Mouse (Mus musculus) intestine, embryonic 14.5 days (tissue): ENCODE measurements around the gene Phactr3. TPM values are rescaled to one million over a fixed set of nuclear protein-coding genes. Genes with fewer than 3 reads are reported as not detected.
A peak's percentile ranks its signal among the peaks of the same experiment; 100 is the strongest.

Source experiments
- ATAC-seq: fragments of 200-750 bp; cut with Nextera tagmentation; replicated peaks from 2 replicates; pipeline ENCODE4 v1.8.0; 2017; ENCODE audit warnings: low read depth, moderate number of reproducible peaks, moderate TSS enrichment, moderate library complexity; ENCODE audit not compliant: low FRiP score, low TSS enrichment
- DNase-seq: peaks from one replicate; pipeline ENCODE4 v3.0.0-alpha.2; 2018; ENCODE audit warnings: low spot score
- H3K27ac ChIP-seq: fragments of 300-500 bp; sonication (generic); 2 replicates; pipeline ENCODE4 v1.5.1; 2014; ENCODE audit warnings: low read depth, mild to moderate bottlenecking, control low read depth
- H3K27me3 ChIP-seq: fragments of 300-500 bp; sonication (generic); replicated peaks from 2 replicates; pipeline ENCODE4 v1.6.1; 2014; ENCODE audit warnings: low read length, control low read depth; ENCODE audit not compliant: control insufficient read depth, insufficient read depth
- H3K36me3 ChIP-seq: fragments of 300-500 bp; sonication (generic); 2 replicates; pipeline ENCODE4 v1.6.1; 2014; ENCODE audit warnings: low read length, control low read depth; ENCODE audit not compliant: control insufficient read depth, insufficient read depth
- H3K4me1 ChIP-seq: fragments of 300-500 bp; sonication (generic); replicated peaks from 2 replicates; pipeline ENCODE4 v1.6.1; 2014; ENCODE audit warnings: low read length, control low read depth, mixed read lengths; ENCODE audit not compliant: control insufficient read depth, insufficient read depth
- H3K4me2 ChIP-seq: fragments of 300-500 bp; sonication (generic); 2 replicates; pipeline ENCODE4 v1.6.1; 2014; ENCODE audit warnings: low read length
- H3K4me3 ChIP-seq: fragments of 300-500 bp; sonication (generic); 2 replicates; pipeline ENCODE4 v1.5.1; 2014; ENCODE audit warnings: low read depth, low read length, control low read depth, mixed read lengths
- H3K9ac ChIP-seq: fragments of 300-500 bp; sonication (generic); 2 replicates; pipeline ENCODE4 v1.6.1; 2014; ENCODE audit warnings: mild to moderate bottlenecking, low read length
- H3K9me3 ChIP-seq: fragments of 300-500 bp; sonication (generic); 2 replicates; pipeline ENCODE4 v1.6.1; 2016; ENCODE audit warnings: low read length, control low read depth; ENCODE audit not compliant: control insufficient read depth
- WGBS: fragments of 180-500 bp; shearing (Covaris S2); extraction: QIAGEN DNeasy Blood & Tissue Kit; methylation state at CpG from one replicate; pipeline ENCODE4 v1.1.7; 2014; 5-methylcytosine and 5-hydroxymethylcytosine counted together
- polyA plus RNA-seq: library from polyadenylated mRNA; unstranded; fragments of >200 nt; fragmentation: Nextera tagmentation; extraction: Ambion mirVana; gene quantifications from 2 replicates; pipeline ENCODE4 v1.2.1, GENCODE M21; 2014

Gene Phactr3
- polyA plus RNA-seq, 1 experiment from 2014 or later: 2.3 TPM

- ATAC-seq (no peak), DNase-seq (peak; percentile 20)
- no peaks in the 10 kb centered on the region for H3K36me3 ChIP-seq
- H3K27ac ChIP-seq: no peak overlapping the region
- no peak overlapping the region for H3K9ac ChIP-seq
- no peaks in the 10 kb centered on the region for H3K9me3 ChIP-seq
- no peaks in the 10 kb centered on the region; the same call in 1 of the 2 replicates for H3K4me1 ChIP-seq
- H3K27me3 ChIP-seq: peaks cover 22% of the 10 kb centered on the region
- H3K4me2 ChIP-seq: no peak overlapping the region
- H3K4me3 ChIP-seq: no peak overlapping the region
- 92% methylated on average over 8 of the region's 8 CpGs for WGBS
These were observed 2.0 kb downstream of the Phactr3 start for GRCm38 (mm10) chr2:178120651-178121374.

GRCm38 (mm10) chr2:178121375-178121688 lies 2.6 kb downstream of the Phactr3 start:
- H3K4me2 ChIP-seq: no peak overlapping the region
- H3K4me3 ChIP-seq: no peak overlapping the region
- H3K27me3 ChIP-seq: peaks cover 22% of the 10 kb centered on the region
- no peaks in the 10 kb centered on the region for H3K36me3 ChIP-seq
- ATAC-seq: no peak
- 56% methylated on average over 2 of the region's 2 CpGs for WGBS
- no peak overlapping the region for H3K27ac ChIP-seq
- no peaks in the 10 kb centered on the region for H3K9me3 ChIP-seq
- H3K4me1 ChIP-seq: no peaks in the 10 kb centered on the region; the same call in 1 of the 2 replicates
- H3K9ac ChIP-seq: no peak overlapping the region
- DNase-seq: peak; percentile 41

- peak; percentile 45 for DNase-seq
- H3K4me2 ChIP-seq: no peak overlapping the region
- H3K4me1 ChIP-seq: no peaks in the 10 kb centered on the region; the same call in 1 of the 2 replicates
- H3K4me3 ChIP-seq: no peak overlapping the region
- no peak overlapping the region for H3K9ac ChIP-seq
- no peaks in the 10 kb centered on the region for H3K9me3 ChIP-seq
- WGBS: 57% methylated on average over 4 of the region's 4 CpGs
- no peaks in the 10 kb centered on the region for H3K36me3 ChIP-seq
- ATAC-seq: no peak
- peaks cover 22% of the 10 kb centered on the region for H3K27me3 ChIP-seq
- H3K27ac ChIP-seq: no peak overlapping the region
These were observed 3.3 kb downstream of the Phactr3 start for GRCm38 (mm10) chr2:178121946-178122665.

GRCm38 (mm10) chr2:178123466-178123865 lies 4.7 kb downstream of the Phactr3 start:
- H3K9ac ChIP-seq: no peak overlapping the region
- DNase-seq: no peak
- no peak for ATAC-seq
- H3K4me2 ChIP-seq: no peak overlapping the region
- 78% methylated on average over 15 of the region's 15 CpGs for WGBS
- no peaks in the 10 kb centered on the region for H3K9me3 ChIP-seq
- no peak overlapping the region for H3K27ac ChIP-seq
- no peak overlapping the region for H3K4me3 ChIP-seq
- peaks cover 17% of the 10 kb centered on the region for H3K27me3 ChIP-seq
- no peaks in the 10 kb centered on the region; the same call in 1 of the 2 replicates for H3K4me1 ChIP-seq
- H3K36me3 ChIP-seq: no peaks in the 10 kb centered on the region

- DNase-seq: peak; percentile 2
- peaks cover 3% of the 10 kb centered on the region; the same call in 1 of the 2 replicates for H3K4me1 ChIP-seq
- H3K4me3 ChIP-seq: no peak overlapping the region
- H3K9ac ChIP-seq: no peak overlapping the region
- H3K36me3 ChIP-seq: no peaks in the 10 kb centered on the region
- no peaks in the 10 kb centered on the region for H3K9me3 ChIP-seq
- ATAC-seq: no peak
- H3K4me2 ChIP-seq: no peak overlapping the region
- H3K27ac ChIP-seq: no peak overlapping the region
- H3K27me3 ChIP-seq: no peaks in the 10 kb centered on the region
- 88% methylated on average over 8 of the region's 8 CpGs for WGBS
These were observed 6.7 kb downstream of the Phactr3 start for GRCm38 (mm10) chr2:178125427-178125826.

- Histone ChIP-seq H3K4me1 (peaks cover 3% of the 10 kb centered on the region; the same call in 1 of the 2 replicates), H3K36me3 (no peaks in the 10 kb centered on the region), H3K4me3 (no peak overlapping the region), H3K4me2 (no peak overlapping the region), H3K27me3 (no peaks in the 10 kb centered on the region), H3K9ac (no peak overlapping the region), H3K27ac (no peak overlapping the region), H3K9me3 (no peaks in the 10 kb centered on the region)
- DNase-seq: peak; percentile 33
- ATAC-seq: no peak
- WGBS: 89% methylated on average over 7 of the region's 7 CpGs
These were observed 7.5 kb downstream of the Phactr3 start for GRCm38 (mm10) chr2:178126041-178126820.

- H3K4me3 ChIP-seq: no peak overlapping the region
- H3K9ac ChIP-seq: no peak overlapping the region
- no peaks in the 10 kb centered on the region for H3K36me3 ChIP-seq
- H3K4me2 ChIP-seq: no peak overlapping the region
- H3K27me3 ChIP-seq: no peaks in the 10 kb centered on the region
- 78% methylated on average over 5 of the region's 5 CpGs for WGBS
- peaks cover 3% of the 10 kb centered on the region; the same call in 1 of the 2 replicates for H3K4me1 ChIP-seq
- ATAC-seq (0 out of 2 replicates have a peak, but pooled peaks have one; percentile 30), DNase-seq (peak; percentile 49)
- H3K27ac ChIP-seq: no peak overlapping the region
- H3K9me3 ChIP-seq: no peaks in the 10 kb centered on the region
These were observed 9.8 kb downstream of the Phactr3 start for GRCm38 (mm10) chr2:178128594-178128993.

GRCm38 (mm10) chr2:178129161-178129560 lies 10.4 kb downstream of the Phactr3 start:
- no peak overlapping the region for H3K4me2 ChIP-seq
- H3K27ac ChIP-seq: no peak overlapping the region
- 56% methylated on average over 4 of the region's 4 CpGs for WGBS
- H3K9me3 ChIP-seq: no peaks in the 10 kb centered on the region
- H3K9ac ChIP-seq: no peak overlapping the region
- no peak for ATAC-seq
- peak; percentile 45 for DNase-seq
- H3K4me1 ChIP-seq: peaks cover 3% of the 10 kb centered on the region; the same call in 1 of the 2 replicates
- H3K4me3 ChIP-seq: no peak overlapping the region
- no peaks in the 10 kb centered on the region for H3K27me3 ChIP-seq
- no peaks in the 10 kb centered on the region for H3K36me3 ChIP-seq
